ENCODE assay signal across 15 mouse cellular contexts in the genomic region with DNA sequence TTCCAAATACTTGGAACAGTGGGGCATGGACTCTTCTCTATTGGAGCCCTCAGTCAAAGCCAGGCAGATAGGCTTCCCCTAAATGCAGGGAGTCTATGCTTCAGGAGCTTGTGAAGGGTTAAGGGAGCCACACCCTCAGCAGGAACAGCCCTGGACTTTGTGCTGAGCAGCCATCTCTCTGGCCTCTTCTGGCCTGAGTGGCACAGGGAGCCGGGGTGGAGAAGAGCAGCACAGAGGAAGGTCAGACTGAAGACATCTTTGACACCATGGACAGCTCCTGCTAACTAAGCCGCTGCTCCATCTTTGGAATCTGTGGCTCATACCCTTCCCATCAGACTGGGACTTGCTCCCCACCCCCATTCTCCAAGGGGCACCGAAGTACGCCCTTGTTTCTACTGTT. TPM values are rescaled to one million over a fixed set of nuclear protein-coding genes. Genes with fewer than 3 reads are reported as not detected.
DNase-seq lines count a peak whose midpoint lies in the region; ATAC-seq and TF ChIP-seq lines count a peak whose summit lies in the region.
"Had no signal": no experiment of that assay in that cellular context is flagged by ENCODE, and none has a peak within 500 bp of the region (broad histone marks: within the 10 kb centered on the region; RNA-seq: fewer than 3 reads in every experiment).

No protein-coding gene starts in this region.

- no peak overlapping the region for H3K4me2 ChIP-seq in kidney, postnatal 0 days (ENCODE audit: low read length)
- no peak overlapping the region for H3K4me2 ChIP-seq in kidney, embryonic 16.5 days (replicated peaks; ENCODE audit: low read depth, low read length)
- no peak overlapping the region for H3K4me2 ChIP-seq in hindbrain, embryonic 13.5 days
- H3K4me2 ChIP-seq: limb, embryonic 13.5 days had no signal

- H3K36me3 ChIP-seq in kidney, postnatal 0 days (ENCODE audit: insufficient read depth, low read length): 0 out of 2 replicates have a peak, but pooled peaks cover 5% of the 10 kb centered on the region
- H3K36me3 ChIP-seq in kidney, embryonic 16.5 days (ENCODE audit: insufficient read depth, low read length): peaks cover 7% of the 10 kb centered on the region; the same call in 1 of the 2 replicates
- H3K36me3 ChIP-seq in hindbrain, embryonic 13.5 days: peaks cover 9% of the 10 kb centered on the region; the same call in 1 of the 2 replicates

- H3K4me1 ChIP-seq in kidney, postnatal 0 days (replicated peaks; ENCODE audit: insufficient read depth, low read length): no peaks in the 10 kb centered on the region
- no peaks in the 10 kb centered on the region for H3K4me1 ChIP-seq in kidney, embryonic 16.5 days (ENCODE audit: insufficient read depth, low read length)
- no peaks in the 10 kb centered on the region for H3K4me1 ChIP-seq in hindbrain, embryonic 13.5 days (replicated peaks)
- H3K4me1 ChIP-seq: limb, embryonic 13.5 days had no signal

- ATAC-seq in kidney, postnatal 0 days (replicated peaks; ENCODE audit: low FRiP score, low read depth): no peak
- ATAC-seq in kidney, embryonic 16.5 days (ENCODE audit: low FRiP score, low TSS enrichment): no peak
- 0 out of 2 replicates have a peak, but pooled peaks have one; percentile 37 for ATAC-seq in common myeloid progenitor, adult 5-6 weeks (replicated peaks; ENCODE audit: low read depth, poor library complexity, severe bottlenecking)
- ATAC-seq in megakaryocyte-erythroid progenitor cell, adult 5-6 weeks (replicated peaks; ENCODE audit: low FRiP score, low TSS enrichment, poor library complexity, severe bottlenecking): peak; percentile 40; the same call in 1 of the 2 replicates
- no peak for ATAC-seq in erythroblast, adult 5-6 weeks (replicated peaks; ENCODE audit: low FRiP score, poor library complexity, severe bottlenecking)
- no peak for ATAC-seq in hindbrain, embryonic 13.5 days (ENCODE audit: low FRiP score)

- H3K4me3 ChIP-seq in kidney, postnatal 0 days (replicated peaks; ENCODE audit: low read depth, low read length): no peak overlapping the region
- H3K4me3 ChIP-seq in kidney, embryonic 16.5 days (ENCODE audit: low read length): no peak overlapping the region
- no peak overlapping the region for H3K4me3 ChIP-seq in hindbrain, embryonic 13.5 days
- H3K4me3 ChIP-seq: limb, embryonic 13.5 days had no signal

- no peak overlapping the region for H3K27ac ChIP-seq in kidney, postnatal 0 days
- no peak overlapping the region for H3K27ac ChIP-seq in kidney, embryonic 16.5 days (ENCODE audit: low read length)
- no peak overlapping the region for H3K27ac ChIP-seq in hindbrain, embryonic 13.5 days
- H3K27ac ChIP-seq: limb, embryonic 13.5 days had no signal

- TF ChIP-seq CTCF in kidney, postnatal 0 days (IDR thresholded peaks at IDR 0.05; ENCODE audit: low read depth): no peak

- no peak overlapping the region for H3K9ac ChIP-seq in kidney, postnatal 0 days (ENCODE audit: low read depth, low read length)
- H3K9ac ChIP-seq in kidney, embryonic 16.5 days (replicated peaks; ENCODE audit: low read length): no peak overlapping the region
- no peak overlapping the region for H3K9ac ChIP-seq in hindbrain, embryonic 13.5 days
- H3K9ac ChIP-seq: limb, embryonic 13.5 days had no signal

- DNase-seq in kidney, postnatal 0 days (ENCODE audit: low spot score): peak; percentile 65
- peak; percentile 71 for DNase-seq in ES-CJ7 (ENCODE audit: low read depth, low spot score)
- DNase-seq in layer of hippocampus, adult 9-11 months: no peak
- DNase-seq: cerebellum, adult 9-10 months; heart, adult 18-20 months; heart, postnatal 10 days; kidney, adult 8-10 months; layer of hippocampus, postnatal 36 days; spleen, adult 18-20 months had no signal

- no peaks in the 10 kb centered on the region for H3K9me3 ChIP-seq in kidney, postnatal 0 days (replicated peaks; ENCODE audit: low read length)
- H3K9me3 ChIP-seq in kidney, embryonic 16.5 days (ENCODE audit: low read length): no peaks in the 10 kb centered on the region
- H3K9me3 ChIP-seq in hindbrain, embryonic 13.5 days: no peaks in the 10 kb centered on the region
- H3K9me3 ChIP-seq: limb, embryonic 13.5 days had no signal

- WGBS in kidney, postnatal 0 days: 31% methylated on average over 4 of the region's 4 CpGs
- 40% methylated on average over 4 of the region's 4 CpGs for WGBS in kidney, embryonic 16.5 days
- 53% methylated on average over 4 of the region's 4 CpGs for WGBS in hindbrain, embryonic 13.5 days

- H3K27me3 ChIP-seq in kidney, postnatal 0 days (ENCODE audit: insufficient read depth, low read length): no peaks in the 10 kb centered on the region
- no peaks in the 10 kb centered on the region for H3K27me3 ChIP-seq in kidney, embryonic 16.5 days (ENCODE audit: insufficient read depth, low read length)
- H3K27me3 ChIP-seq in hindbrain, embryonic 13.5 days: no peaks in the 10 kb centered on the region
- H3K27me3 ChIP-seq: limb, embryonic 13.5 days had no signal

RNA-seq across cellular contexts. Expression of a gene that starts 1.7 kb away (rescaled TPM):
- polyA plus RNA-seq in kidney, postnatal 0 days (2015; fragmentation: Nextera tagmentation; extraction: Ambion mirVana): 0.07 and 0.18 TPM in 2 replicates
- polyA plus RNA-seq in kidney, embryonic 16.5 days (2015; fragmentation: Nextera tagmentation; extraction: Ambion mirVana): 0.31 and 0.50 TPM in 2 replicates
- total RNA-seq in common myeloid progenitor, adult 5-6 weeks (2017): not detected in 2 replicates
- total RNA-seq in megakaryocyte-erythroid progenitor cell, adult 5-6 weeks (2014; fragmentation: Nextera tagmentation): 0.79 and 1.4 TPM in 2 replicates
- not detected in 2 replicates for total RNA-seq in megakaryocyte-erythroid progenitor cell, adult 5-6 weeks (2017)
- 0.42 TPM in 1 of 2 replicates, not detected in the other for total RNA-seq in erythroblast, adult 5-6 weeks (2015; ENCODE audit: low replicate concordance)
- not detected in 2 replicates for total RNA-seq in erythroblast, adult 5-6 weeks (2017; ENCODE audit: low replicate concordance)
- polyA plus RNA-seq in hindbrain, embryonic 13.5 days (2015; fragmentation: Nextera tagmentation; extraction: Ambion mirVana): 0.43 and 0.74 TPM in 2 replicates
- total RNA-seq: heart, postnatal 10 days had no signal

RNA-seq across cellular contexts. Expression of a gene that starts 21.0 kb away (rescaled TPM):
- polyA plus RNA-seq in kidney, postnatal 0 days (2015; fragmentation: Nextera tagmentation; extraction: Ambion mirVana): 2.5 and 2.6 TPM in 2 replicates
- 1.7 and 2.0 TPM in 2 replicates for polyA plus RNA-seq in kidney, embryonic 16.5 days (2015; fragmentation: Nextera tagmentation; extraction: Ambion mirVana)
- total RNA-seq in common myeloid progenitor, adult 5-6 weeks (2017): 0.68 TPM in 1 of 2 replicates, not detected in the other
- 3.5 and 9.5 TPM in 2 replicates for total RNA-seq in megakaryocyte-erythroid progenitor cell, adult 5-6 weeks (2014; fragmentation: Nextera tagmentation)
- 0.91 and 2.3 TPM in 2 replicates for total RNA-seq in megakaryocyte-erythroid progenitor cell, adult 5-6 weeks (2017)
- 6.9 and 8.3 TPM in 2 replicates for total RNA-seq in erythroblast, adult 5-6 weeks (2015; ENCODE audit: low replicate concordance)
- 3.3 and 4.5 TPM in 2 replicates for total RNA-seq in erythroblast, adult 5-6 weeks (2017; ENCODE audit: low replicate concordance)
- not detected in 2 replicates for polyA plus RNA-seq in hindbrain, embryonic 13.5 days (2015; fragmentation: Nextera tagmentation; extraction: Ambion mirVana)
- total RNA-seq: heart, adult 18-20 months; heart, postnatal 10 days had no signal

RNA-seq across cellular contexts. Expression of a gene that starts 34.9 kb away (rescaled TPM):
- 21.5 and 24.3 TPM in 2 replicates for polyA plus RNA-seq in kidney, postnatal 0 days (2015; fragmentation: Nextera tagmentation; extraction: Ambion mirVana)
- 28.8 and 32.1 TPM in 2 replicates for polyA plus RNA-seq in kidney, embryonic 16.5 days (2015; fragmentation: Nextera tagmentation; extraction: Ambion mirVana)
- total RNA-seq in common myeloid progenitor, adult 5-6 weeks (2017): 5.7 and 6.8 TPM in 2 replicates
- 0.99 TPM in 1 of 2 replicates, not detected in the other for total RNA-seq in megakaryocyte-erythroid progenitor cell, adult 5-6 weeks (2014; fragmentation: Nextera tagmentation)
- 1.1 and 2.2 TPM in 2 replicates for total RNA-seq in megakaryocyte-erythroid progenitor cell, adult 5-6 weeks (2017)
- total RNA-seq in erythroblast, adult 5-6 weeks (2015; ENCODE audit: low replicate concordance): 0.96 TPM in 1 of 2 replicates, not detected in the other
- total RNA-seq in erythroblast, adult 5-6 weeks (2017; ENCODE audit: low replicate concordance): 0.60 TPM in 1 of 2 replicates, not detected in the other
- 2.3 and 3.3 TPM in 2 replicates for polyA plus RNA-seq in hindbrain, embryonic 13.5 days (2015; fragmentation: Nextera tagmentation; extraction: Ambion mirVana)

RNA-seq across cellular contexts. Expression of a gene that starts 36.0 kb away (rescaled TPM):
- 2.8 and 3.0 TPM in 2 replicates for polyA plus RNA-seq in kidney, postnatal 0 days (2015; fragmentation: Nextera tagmentation; extraction: Ambion mirVana)
- polyA plus RNA-seq in kidney, embryonic 16.5 days (2015; fragmentation: Nextera tagmentation; extraction: Ambion mirVana): 4.0 and 4.1 TPM in 2 replicates
- total RNA-seq in common myeloid progenitor, adult 5-6 weeks (2017): 4.7 and 5.0 TPM in 2 replicates
- total RNA-seq in megakaryocyte-erythroid progenitor cell, adult 5-6 weeks (2014; fragmentation: Nextera tagmentation): 6.9 and 10.2 TPM in 2 replicates
- 3.0 and 3.4 TPM in 2 replicates for total RNA-seq in megakaryocyte-erythroid progenitor cell, adult 5-6 weeks (2017)
- total RNA-seq in erythroblast, adult 5-6 weeks (2015; ENCODE audit: low replicate concordance): 0.19 and 1.7 TPM in 2 replicates
- total RNA-seq in erythroblast, adult 5-6 weeks (2017; ENCODE audit: low replicate concordance): 0.28 and 1.3 TPM in 2 replicates
- 3.7 and 3.8 TPM in 2 replicates for polyA plus RNA-seq in hindbrain, embryonic 13.5 days (2015; fragmentation: Nextera tagmentation; extraction: Ambion mirVana)

RNA-seq across cellular contexts. Expression of a gene that starts 36.6 kb away (rescaled TPM):
- polyA plus RNA-seq in kidney, postnatal 0 days (2015; fragmentation: Nextera tagmentation; extraction: Ambion mirVana): 6.6 and 6.9 TPM in 2 replicates
- polyA plus RNA-seq in kidney, embryonic 16.5 days (2015; fragmentation: Nextera tagmentation; extraction: Ambion mirVana): 10.6 and 10.7 TPM in 2 replicates
- total RNA-seq in common myeloid progenitor, adult 5-6 weeks (2017): 20.8 and 22.6 TPM in 2 replicates
- total RNA-seq in megakaryocyte-erythroid progenitor cell, adult 5-6 weeks (2014; fragmentation: Nextera tagmentation): 19.4 and 22.7 TPM in 2 replicates
- 17.6 and 35.2 TPM in 2 replicates for total RNA-seq in megakaryocyte-erythroid progenitor cell, adult 5-6 weeks (2017)
- 11.0 and 13.2 TPM in 2 replicates for total RNA-seq in erythroblast, adult 5-6 weeks (2015; ENCODE audit: low replicate concordance)
- total RNA-seq in erythroblast, adult 5-6 weeks (2017; ENCODE audit: low replicate concordance): 12.4 and 14.3 TPM in 2 replicates
- polyA plus RNA-seq in hindbrain, embryonic 13.5 days (2015; fragmentation: Nextera tagmentation; extraction: Ambion mirVana): 3.9 and 4.0 TPM in 2 replicates

Comparison
In these comparisons a context has a peak if more than half of its experiments do, and no peak if none do; other contexts are left out.
1. ATAC-seq: peak in common myeloid progenitor, adult 5-6 weeks (single experiment) and megakaryocyte-erythroid progenitor cell, adult 5-6 weeks (single experiment); none in kidney, postnatal 0 days (single experiment), kidney, embryonic 16.5 days (single experiment), erythroblast, adult 5-6 weeks (single experiment) and hindbrain, embryonic 13.5 days (single experiment).